Mouse (Mus musculus) thymus, postnatal 25 days (tissue): ENCODE measurements at regions not wholly inside any gene's neighbourhood (a gene's known extent, or its start where the extent isn't known, plus 50 kb on each side); places are given as distances from the start of the nearest gene placed in this dataset.

Experiments used
- DNase-seq: peaks from one replicate; pipeline ENCODE4 v3.0.0; 2022

DNA sequence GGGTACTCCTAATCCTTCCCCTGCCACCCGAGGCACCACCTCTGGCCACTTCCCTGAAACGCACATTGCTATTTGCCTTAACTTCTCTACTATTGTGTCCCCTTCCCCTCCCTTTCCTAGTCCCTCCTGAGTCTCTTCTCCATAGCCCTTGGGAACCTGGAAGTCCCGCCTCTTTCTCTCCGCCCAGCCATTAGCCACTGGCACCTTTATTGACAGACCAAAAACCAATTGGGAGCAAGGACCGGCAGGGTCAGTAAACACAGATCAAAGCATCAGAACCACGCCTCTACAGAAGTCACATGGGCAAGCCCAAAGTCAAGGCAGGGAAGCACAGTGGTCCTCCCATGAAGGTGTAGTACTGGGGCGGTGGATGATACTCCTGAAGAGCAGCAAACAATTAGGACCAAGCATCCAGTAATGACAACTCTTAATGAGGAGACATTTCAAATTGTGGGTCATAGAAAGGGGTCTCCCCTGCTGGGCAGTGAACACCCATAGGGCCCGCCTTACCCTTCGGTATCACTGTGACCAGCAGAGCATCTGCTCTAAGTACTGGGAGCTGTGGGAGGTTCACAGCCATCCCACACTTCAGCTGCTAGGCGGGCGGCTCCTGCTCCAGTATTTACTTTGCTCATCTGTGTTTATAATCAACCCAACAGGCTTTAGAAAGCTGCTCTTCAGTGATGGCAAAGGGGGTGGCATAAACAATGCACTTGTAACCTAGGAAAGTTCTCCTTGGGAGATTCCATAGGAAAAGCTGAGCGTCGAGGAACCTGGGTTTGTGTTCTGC, 226.5 kb upstream of the Mphosph6 start:
- DNase-seq, result no peak

GRCm38 (mm10) chr8:118023451-118023850, 221.7 kb upstream of the Mphosph6 start:
- DNase-seq, result no peak

GRCm38 (mm10) chr8:118021978-118022377, 220.2 kb upstream of the Mphosph6 start:
- DNase-seq, result no peak

DNA sequence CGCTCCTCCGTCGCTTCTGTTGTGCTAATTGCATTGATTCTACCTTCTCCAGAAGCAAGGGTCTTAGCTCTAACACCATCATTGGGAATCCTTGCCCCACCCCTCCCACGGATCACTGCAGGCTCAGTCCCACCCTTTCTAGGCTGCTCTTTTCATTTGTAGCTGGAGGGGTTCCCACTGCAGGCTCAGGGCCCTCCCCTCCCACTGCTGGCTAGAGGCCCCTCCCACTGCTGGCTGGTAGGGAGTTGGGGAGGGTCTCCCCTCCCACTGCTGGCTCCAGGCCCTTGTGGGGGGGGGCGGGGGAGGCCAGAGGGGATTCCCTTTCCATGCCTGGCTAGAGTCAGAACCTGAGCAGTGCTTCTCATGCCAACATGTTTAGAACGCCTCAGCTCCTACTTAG, 215.5 kb upstream of the Mphosph6 start:
- DNase-seq, result no peak

DNA sequence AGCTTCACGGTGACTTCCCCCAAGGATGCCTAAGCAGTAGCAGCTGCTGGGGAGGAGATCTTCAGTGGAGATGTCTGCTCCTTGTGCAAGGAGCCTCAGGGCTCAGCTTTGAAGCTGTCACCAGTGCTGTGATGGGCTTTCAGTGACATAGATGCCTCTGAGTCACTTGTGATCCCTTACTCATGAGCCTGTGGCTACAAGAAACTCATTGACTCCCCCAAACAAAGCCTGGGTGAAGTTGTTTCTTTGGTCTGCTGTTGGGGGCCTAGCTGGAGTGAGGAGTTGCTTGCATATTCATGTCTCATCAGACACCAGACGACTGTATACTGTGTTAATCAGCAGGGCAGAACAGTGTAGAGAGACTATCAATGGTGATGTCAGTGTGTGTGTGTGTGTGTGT, 203.4 kb upstream of the Mphosph6 start:
- DNase-seq, result no peak

DNA sequence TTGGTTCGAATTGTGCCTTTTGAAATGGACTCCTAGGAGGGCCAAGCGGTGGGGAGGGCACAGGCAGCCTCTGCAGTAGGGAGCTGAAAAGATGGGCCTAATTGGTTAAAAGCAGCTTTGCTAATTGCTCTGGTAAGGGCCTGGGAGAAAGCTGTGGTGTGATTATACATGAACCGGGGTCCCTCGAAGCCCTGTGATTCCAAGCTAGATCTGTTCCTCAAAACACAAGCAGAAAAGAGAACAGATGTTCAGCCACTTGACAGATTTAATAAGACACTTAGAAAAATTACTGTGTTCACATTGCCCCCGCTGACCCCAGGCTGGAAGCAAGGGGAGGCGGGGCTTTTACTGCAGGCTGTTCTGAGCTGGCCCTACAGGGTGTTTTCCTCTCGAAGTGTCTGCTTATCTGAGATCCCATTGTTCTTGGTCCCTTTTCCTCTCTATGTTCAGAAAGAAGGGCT, 202.7 kb upstream of the Mphosph6 start:
- no peak for DNase-seq

DNA sequence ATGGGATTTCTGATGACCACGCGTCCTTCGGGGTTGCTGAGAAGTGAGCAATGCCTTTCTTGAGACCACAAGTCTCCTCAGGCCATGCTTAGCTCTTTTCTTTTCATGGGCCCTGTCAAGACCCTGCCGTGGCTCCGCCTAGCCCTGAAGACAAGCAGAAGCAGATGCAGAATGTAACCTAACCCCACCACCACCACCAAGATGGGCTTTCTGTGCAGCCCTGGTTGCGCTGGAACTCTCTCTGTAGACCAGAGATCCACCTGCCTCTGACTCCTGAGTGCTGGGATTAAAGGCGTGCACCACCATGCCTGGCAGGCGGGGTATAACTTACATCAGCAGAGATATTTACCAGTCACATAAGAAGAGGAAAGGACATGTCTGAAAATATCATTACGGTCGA, 199.4 kb upstream of the Mphosph6 start:
- no peak for DNase-seq

GRCm38 (mm10) chr8:117991826-117992225, 190.1 kb upstream of the Mphosph6 start:
- DNase-seq, result no peak

GRCm38 (mm10) chr8:117988781-117989180, 187.0 kb upstream of the Mphosph6 start:
- no peak for DNase-seq

DNA sequence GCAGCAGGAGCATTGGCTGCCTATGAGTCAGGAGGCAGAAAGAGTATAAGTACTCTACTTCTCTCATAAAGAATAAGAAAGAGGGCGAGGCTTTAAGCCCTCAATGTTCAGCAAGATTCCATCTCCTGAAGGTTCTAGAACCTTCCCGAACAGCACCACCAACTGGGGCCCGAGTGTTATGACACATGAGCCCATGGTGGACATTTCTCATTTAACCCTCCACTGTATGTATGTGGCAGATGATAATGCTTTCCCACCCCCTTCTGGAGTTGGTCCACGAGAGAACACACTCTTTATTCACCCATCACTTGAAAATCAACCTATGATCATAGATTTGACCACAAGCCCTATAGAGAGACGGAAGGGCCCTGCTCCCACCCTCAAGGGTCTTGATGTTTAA, 166.6 kb upstream of the Mphosph6 start:
- no peak for DNase-seq

GRCm38 (mm10) chr8:117966556-117966955, 164.8 kb upstream of the Mphosph6 start:
- DNase-seq, result no peak

- no peak for DNase-seq
Observed at GRCm38 (mm10) chr8:117963426-117963825, 161.7 kb upstream of the Mphosph6 start.

DNA sequence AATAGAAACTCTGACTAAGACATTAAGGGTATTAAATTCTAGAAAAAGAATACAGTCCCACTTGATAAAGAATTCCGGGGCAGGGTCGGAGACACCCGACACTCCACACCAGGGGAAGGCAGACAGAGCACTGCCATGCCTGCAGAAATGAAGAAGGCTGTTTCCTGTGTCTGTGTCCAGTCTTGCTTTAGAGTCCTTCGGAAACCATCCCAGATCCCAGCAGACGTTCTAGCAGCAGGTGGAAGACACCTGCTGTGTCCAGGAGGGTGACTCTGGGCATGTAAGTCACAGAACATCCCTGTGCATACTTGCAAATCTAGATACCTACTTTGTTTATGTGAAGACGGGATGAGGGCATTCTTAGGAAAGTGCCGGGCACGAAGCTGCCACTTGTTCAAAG, 160.9 kb upstream of the Mphosph6 start:
- DNase-seq, result no peak

GRCm38 (mm10) chr8:117959501-117959900, 157.8 kb upstream of the Mphosph6 start:
- DNase-seq, result no peak

GRCm38 (mm10) chr8:117958914-117959313, 157.2 kb upstream of the Mphosph6 start:
- no peak for DNase-seq

GRCm38 (mm10) chr8:117951656-117952055, 149.9 kb upstream of the Mphosph6 start:
- no peak for DNase-seq

DNA sequence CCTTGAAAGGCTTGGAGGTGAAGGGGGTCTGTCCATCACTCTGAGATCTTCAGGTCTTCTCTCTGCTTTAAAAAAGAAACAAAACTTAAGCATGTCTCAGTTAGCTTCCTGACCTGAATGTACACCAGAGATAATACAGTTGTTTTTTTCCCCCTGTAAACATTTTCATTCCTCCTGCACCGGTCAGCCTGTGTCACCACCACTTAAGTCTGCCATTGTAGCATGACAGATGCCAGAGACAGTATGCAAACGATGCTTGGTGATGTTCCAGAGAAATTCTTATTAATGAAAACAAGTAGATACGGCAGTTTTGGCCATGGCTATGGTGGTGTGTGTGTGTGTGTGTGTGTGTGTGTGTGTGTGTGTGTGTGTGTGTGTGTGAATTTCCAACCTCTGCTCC, 144.8 kb upstream of the Mphosph6 start:
- DNase-seq, result no peak

GRCm38 (mm10) chr8:117934566-117935094, 132.9 kb upstream of the Mphosph6 start:
- DNase-seq, result no peak

DNA sequence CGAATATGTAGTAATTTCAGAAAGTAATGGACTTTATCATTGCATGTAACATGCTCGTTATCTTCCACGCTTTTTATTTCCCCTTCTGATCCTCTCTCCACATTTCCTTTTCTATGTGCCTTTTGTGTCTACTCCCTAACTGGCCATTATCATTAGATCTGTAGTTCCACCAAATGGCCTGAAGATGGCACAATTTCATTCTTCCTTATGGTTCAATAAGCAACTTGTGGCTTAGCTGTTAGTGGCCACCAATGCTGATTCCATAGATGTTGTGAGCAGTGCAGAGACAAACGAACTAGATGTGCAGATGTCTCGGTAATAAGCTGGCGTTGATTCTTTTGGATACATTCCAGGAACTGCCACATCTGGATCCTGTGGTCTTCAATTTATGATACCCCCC, 128.9 kb upstream of the Mphosph6 start:
- no peak for DNase-seq

DNA sequence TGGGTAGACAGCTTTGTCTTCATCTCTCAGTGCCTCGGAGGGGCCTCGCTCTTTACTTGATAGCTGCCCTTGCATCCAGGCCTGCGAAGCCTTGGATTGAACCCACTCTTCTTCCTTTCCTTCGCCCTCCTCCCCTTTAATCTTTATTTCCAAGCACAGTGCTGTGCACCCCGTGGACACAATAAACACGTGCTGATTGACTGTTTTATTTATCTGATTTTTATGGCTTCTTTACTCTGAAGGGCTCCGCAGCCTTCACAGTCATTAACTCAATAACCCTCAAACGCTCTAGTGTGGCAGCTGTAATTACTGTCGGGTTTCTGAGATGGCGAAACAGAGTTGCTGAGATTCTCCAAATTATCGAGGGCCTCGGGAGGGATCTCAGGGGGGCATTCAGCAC, 127.9 kb upstream of the Mphosph6 start:
- DNase-seq, result no peak

GRCm38 (mm10) chr8:117923296-117923695, 121.6 kb upstream of the Mphosph6 start:
- no peak for DNase-seq

- no peak for DNase-seq
Observed at GRCm38 (mm10) chr8:117903052-117903451, 101.3 kb upstream of the Mphosph6 start.

- DNase-seq, result no peak
Observed at GRCm38 (mm10) chr8:117899892-117900291, 98.1 kb upstream of the Mphosph6 start.

DNA sequence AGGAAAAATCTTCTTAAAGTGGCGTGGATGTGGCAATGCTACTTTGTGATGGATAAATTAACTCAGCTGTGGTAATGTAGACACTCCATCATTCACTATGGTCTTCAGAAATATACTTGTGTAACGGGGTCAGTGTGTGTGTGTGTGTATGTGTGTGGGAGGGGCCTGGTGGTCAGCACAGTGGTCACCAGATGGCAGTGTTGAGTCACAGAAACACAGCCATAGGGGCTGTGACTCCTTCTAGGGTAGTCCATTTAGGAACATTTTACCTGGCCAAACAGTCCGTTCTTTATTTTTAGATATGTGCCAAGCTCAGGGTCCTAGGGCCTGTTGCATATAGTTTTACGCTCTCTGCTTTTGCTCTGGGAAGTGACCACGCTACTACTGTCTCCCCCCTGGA, 96.3 kb upstream of the Mphosph6 start:
- DNase-seq, result no peak

DNA sequence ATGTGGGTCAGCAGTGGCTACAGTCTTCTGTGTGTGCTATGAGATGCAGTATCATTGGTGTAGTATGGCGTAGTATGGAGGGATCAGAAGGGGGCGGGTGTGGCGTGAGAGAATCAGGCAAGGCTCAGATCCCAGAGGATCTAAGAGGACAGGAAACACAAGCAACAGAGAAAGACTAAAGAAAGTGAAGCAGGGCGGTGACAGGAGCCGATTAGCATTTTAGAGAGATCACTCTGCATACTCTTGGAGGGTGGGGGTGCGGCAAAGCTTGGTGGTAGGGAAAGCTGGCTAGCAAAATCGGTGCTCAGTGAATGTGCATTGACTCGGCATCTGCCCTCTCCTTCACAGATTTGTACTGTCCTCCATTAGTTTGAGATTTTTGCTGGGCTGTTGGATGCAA, 93.1 kb upstream of the Mphosph6 start:
- no peak for DNase-seq
